Mouse (Mus musculus): ENCODE results near the gene Jun. TPM values are rescaled to one million over a fixed set of nuclear protein-coding genes. Genes with fewer than 3 reads are reported as not detected.

The Jun gene
- total RNA-seq, 1 experiment from 2014 or later = 467 TPM

DNA sequence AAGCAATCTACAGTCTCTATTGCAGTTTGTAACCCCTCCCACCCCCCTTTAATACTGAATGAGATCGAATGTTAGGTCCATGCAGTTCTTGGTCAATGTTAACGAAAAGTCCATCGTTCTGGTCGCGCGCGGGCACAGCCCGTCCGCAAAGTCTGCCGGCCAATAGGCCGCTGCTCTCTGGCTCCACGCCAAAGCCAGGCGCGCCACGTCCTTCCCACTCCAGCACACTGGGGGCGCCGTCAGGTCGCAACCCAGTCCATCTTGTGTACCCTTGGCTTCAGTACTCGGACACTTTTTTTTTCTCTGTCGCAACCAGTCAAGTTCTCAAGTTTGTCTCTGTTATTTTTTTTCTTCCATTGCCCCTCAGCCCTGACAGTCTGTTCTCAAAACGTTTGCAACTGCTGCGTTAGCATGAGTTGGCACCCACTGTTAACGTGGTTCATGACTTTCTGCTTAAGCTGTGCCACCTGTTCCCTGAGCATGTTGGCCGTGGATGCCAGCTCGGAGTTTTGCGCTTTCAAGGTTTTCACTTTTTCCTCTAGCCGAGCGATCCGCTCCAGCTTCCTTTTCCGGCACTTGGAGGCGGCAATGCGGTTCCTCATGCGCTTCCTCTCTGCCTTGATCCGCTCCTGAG lies 2.0 kb downstream of the Jun start:
- no peak for ATAC-seq (replicated peaks in 1 of 2; ENCODE audit: insufficient read depth in 1 of 2, low FRiP score in 2 of 2, low TSS enrichment in 1 of 2, low read depth in 1 of 2, poor library complexity in 2 of 2, severe bottlenecking in 2 of 2)

- no peak; a peak in 2 of 4 replicates for ATAC-seq (replicated peaks in 1 of 2; ENCODE audit: insufficient read depth in 1 of 2, low FRiP score in 2 of 2, low TSS enrichment in 1 of 2, low read depth in 1 of 2, poor library complexity in 2 of 2, severe bottlenecking in 2 of 2)
These were observed 2.9 kb downstream of the Jun start for GRCm38 (mm10) chr4:95049153-95049552.

DNA sequence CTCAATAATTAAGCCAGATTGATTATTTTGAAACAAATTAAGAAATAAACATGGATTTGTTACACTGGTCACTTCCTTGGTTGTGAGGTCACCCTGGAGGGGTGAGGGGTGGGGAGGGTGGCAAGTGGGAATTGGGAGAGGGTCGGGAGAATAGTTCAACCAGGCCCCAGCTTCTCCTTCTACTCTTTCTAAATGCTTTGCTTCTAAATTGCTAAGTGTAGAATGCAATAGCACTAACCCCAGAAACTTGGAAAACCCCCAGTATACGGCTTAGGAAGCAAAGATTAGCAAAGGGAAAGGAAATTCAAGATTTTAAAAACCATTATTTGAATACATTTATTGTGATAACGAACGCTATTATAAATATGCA lies 3.3 kb downstream of the Jun start:
- ATAC-seq (replicated peaks in 1 of 2; ENCODE audit: insufficient read depth in 1 of 2, low FRiP score in 2 of 2, low TSS enrichment in 1 of 2, low read depth in 1 of 2, poor library complexity in 2 of 2, severe bottlenecking in 2 of 2) = no peak; a peak in 1 of 4 replicates

GRCm38 (mm10) chr4:95048021-95048730 lies 3.8 kb downstream of the Jun start:
- no peak; a peak in 1 of 4 replicates for ATAC-seq (replicated peaks in 1 of 2; ENCODE audit: insufficient read depth in 1 of 2, low FRiP score in 2 of 2, low TSS enrichment in 1 of 2, low read depth in 1 of 2, poor library complexity in 2 of 2, severe bottlenecking in 2 of 2)

- no peak for ATAC-seq (replicated peaks in 1 of 2; ENCODE audit: insufficient read depth in 1 of 2, low FRiP score in 2 of 2, low TSS enrichment in 1 of 2, low read depth in 1 of 2, poor library complexity in 2 of 2, severe bottlenecking in 2 of 2)
These were observed 6.9 kb downstream of the Jun start for GRCm38 (mm10) chr4:95045133-95045532.

DNA sequence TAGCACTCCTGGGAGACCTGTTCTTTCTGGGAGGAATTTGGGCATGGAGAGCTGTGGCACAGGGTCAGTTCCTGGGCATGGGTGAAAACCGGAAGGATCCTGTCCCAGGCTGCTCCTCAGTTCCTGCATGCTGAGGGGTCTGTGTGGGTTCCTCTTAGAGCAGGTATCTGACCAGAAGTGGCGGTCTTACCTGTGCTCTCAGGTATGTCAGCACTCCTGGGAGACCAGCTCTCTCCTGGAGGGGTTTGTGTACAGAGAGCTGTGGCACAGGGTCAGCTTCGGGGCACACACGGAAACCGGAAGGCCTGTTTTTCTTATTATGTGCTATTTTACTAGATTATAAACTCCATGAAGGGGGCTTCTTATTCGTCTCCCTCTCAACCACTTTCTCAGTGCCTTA lies 7.3 kb downstream of the Jun start:
- no peak for ATAC-seq (replicated peaks in 1 of 2; ENCODE audit: insufficient read depth in 1 of 2, low FRiP score in 2 of 2, low TSS enrichment in 1 of 2, low read depth in 1 of 2, poor library complexity in 2 of 2, severe bottlenecking in 2 of 2)

- ATAC-seq (replicated peaks in 1 of 2; ENCODE audit: insufficient read depth in 1 of 2, low FRiP score in 2 of 2, low TSS enrichment in 1 of 2, low read depth in 1 of 2, poor library complexity in 2 of 2, severe bottlenecking in 2 of 2) = no peak
These were observed 14.0 kb downstream of the Jun start for GRCm38 (mm10) chr4:95038024-95038423.

- no peak for ATAC-seq (replicated peaks in 1 of 2; ENCODE audit: insufficient read depth in 1 of 2, low FRiP score in 2 of 2, low TSS enrichment in 1 of 2, low read depth in 1 of 2, poor library complexity in 2 of 2, severe bottlenecking in 2 of 2)
These were observed 20.9 kb downstream of the Jun start for GRCm38 (mm10) chr4:95031158-95031557.

DNA sequence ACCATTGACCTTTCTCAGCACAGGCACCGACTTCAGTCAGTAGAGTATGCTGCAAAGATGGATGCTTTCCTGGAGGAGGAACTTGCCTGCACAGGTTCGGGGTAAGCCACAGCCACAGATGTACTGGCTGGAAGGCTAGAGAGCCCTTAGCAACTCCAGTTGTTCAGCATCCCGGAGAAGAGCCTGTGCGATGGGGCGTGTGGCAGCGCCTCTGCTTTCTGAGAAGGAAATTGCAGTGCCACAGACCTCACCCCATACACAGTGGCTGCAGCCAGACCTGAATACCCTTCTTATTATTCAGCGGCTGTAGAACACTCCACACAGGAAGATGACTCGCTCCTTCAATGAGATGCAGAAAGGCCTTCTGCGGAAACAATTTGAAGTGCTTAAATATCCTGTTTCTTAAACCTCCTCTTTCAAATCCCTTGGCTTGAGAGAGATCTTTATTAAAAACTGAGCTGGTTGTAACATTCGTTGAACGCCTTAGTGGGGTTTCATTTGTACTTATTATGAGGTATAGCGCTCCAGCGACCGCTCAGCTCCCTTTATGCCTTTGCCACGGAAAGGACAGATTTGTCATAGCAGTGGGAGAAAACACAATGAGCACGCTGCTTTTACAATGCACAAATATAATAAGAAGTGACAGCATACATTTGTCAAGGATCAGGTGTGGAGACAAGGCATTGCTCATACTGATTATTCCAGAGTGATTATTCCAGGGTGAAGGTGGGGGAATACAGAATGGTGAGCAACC lies 26.0 kb downstream of the Jun start:
- peak; percentile 48 to 56; a peak in 3 of 4 replicates for ATAC-seq (replicated peaks in 1 of 2; ENCODE audit: insufficient read depth in 1 of 2, low FRiP score in 2 of 2, low TSS enrichment in 1 of 2, low read depth in 1 of 2, poor library complexity in 2 of 2, severe bottlenecking in 2 of 2)

DNA sequence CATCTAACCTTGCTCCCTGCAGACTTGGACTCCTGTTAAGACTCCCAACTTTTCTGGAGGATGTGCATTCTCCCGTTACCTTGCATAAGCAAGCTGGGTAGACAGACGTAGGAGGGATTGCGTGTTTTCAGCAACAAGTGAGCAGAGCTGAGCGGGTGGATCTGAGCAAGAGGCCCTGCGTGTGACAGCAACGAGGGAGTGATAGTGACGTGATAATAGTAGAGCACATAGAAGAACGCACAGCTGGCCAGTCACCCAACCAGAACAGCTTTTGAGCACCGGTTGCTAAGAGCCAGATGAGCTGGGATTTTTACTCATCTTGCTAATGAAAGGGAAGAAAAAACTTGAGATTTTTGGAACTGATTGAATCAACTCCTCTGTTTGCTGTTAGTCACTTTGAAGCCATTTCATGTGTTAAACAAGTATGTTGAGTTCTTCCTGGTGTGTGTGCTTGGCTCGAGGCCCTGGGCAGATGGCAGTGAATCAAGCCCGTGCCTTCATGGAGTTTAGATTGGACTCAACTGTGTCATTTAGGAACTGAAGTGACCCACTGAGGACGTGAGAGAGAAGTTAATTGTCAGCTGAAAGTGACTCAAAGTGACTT lies 28.6 kb downstream of the Jun start:
- no peak for ATAC-seq (replicated peaks in 1 of 2; ENCODE audit: insufficient read depth in 1 of 2, low FRiP score in 2 of 2, low TSS enrichment in 1 of 2, low read depth in 1 of 2, poor library complexity in 2 of 2, severe bottlenecking in 2 of 2)

- ATAC-seq (replicated peaks in 1 of 2; ENCODE audit: insufficient read depth in 1 of 2, low FRiP score in 2 of 2, low TSS enrichment in 1 of 2, low read depth in 1 of 2, poor library complexity in 2 of 2, severe bottlenecking in 2 of 2) = no peak
These were observed 30.1 kb downstream of the Jun start for GRCm38 (mm10) chr4:95021649-95022637.

DNA sequence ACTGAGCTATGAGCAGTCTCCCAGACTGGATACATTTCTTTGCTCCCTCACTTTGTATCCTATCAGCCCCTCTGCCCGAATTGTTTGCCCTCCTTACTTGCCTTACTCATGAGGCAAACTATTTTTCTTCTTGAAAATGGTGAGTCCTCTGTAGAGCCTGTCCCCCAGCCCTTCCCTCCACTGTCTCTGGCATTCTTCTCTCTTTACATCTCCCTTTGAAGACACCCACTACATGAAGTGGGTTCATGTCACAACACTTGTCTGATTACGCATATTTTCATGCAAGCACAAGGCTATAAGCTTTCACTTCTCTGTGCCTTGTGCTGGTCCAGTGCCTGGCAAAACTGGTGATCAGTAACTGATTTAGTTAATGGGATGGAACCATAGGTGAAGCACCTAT lies 31.8 kb downstream of the Jun start:
- no peak for ATAC-seq (replicated peaks in 1 of 2; ENCODE audit: insufficient read depth in 1 of 2, low FRiP score in 2 of 2, low TSS enrichment in 1 of 2, low read depth in 1 of 2, poor library complexity in 2 of 2, severe bottlenecking in 2 of 2)

DNA sequence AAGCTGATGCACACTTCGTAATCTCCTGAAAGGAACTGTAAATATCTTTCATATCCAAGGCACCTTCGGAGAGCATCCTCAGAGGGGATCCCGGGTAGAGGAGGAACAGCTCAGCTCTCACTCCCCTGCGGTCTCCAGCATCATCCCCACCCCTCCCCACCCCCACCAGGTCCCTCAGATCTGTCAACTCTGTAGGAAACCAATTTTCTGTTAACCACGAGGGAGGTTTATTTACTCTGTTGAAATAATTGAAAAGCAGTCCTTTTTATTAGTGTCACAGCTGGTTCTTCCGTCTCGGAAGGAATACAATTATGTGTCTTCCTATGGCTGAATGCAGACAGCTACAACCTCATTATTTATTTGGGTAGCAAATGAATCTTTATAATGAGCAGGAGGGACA lies 33.8 kb downstream of the Jun start:
- ATAC-seq (replicated peaks in 1 of 2; ENCODE audit: insufficient read depth in 1 of 2, low FRiP score in 2 of 2, low TSS enrichment in 1 of 2, low read depth in 1 of 2, poor library complexity in 2 of 2, severe bottlenecking in 2 of 2) = no peak

- ATAC-seq (replicated peaks in 1 of 2; ENCODE audit: insufficient read depth in 1 of 2, low FRiP score in 2 of 2, low TSS enrichment in 1 of 2, low read depth in 1 of 2, poor library complexity in 2 of 2, severe bottlenecking in 2 of 2) = no peak
These were observed 39.3 kb downstream of the Jun start for GRCm38 (mm10) chr4:95012706-95013105.

GRCm38 (mm10) chr4:95012256-95012655 lies 39.8 kb downstream of the Jun start:
- no peak for ATAC-seq (replicated peaks in 1 of 2; ENCODE audit: insufficient read depth in 1 of 2, low FRiP score in 2 of 2, low TSS enrichment in 1 of 2, low read depth in 1 of 2, poor library complexity in 2 of 2, severe bottlenecking in 2 of 2)

DNA sequence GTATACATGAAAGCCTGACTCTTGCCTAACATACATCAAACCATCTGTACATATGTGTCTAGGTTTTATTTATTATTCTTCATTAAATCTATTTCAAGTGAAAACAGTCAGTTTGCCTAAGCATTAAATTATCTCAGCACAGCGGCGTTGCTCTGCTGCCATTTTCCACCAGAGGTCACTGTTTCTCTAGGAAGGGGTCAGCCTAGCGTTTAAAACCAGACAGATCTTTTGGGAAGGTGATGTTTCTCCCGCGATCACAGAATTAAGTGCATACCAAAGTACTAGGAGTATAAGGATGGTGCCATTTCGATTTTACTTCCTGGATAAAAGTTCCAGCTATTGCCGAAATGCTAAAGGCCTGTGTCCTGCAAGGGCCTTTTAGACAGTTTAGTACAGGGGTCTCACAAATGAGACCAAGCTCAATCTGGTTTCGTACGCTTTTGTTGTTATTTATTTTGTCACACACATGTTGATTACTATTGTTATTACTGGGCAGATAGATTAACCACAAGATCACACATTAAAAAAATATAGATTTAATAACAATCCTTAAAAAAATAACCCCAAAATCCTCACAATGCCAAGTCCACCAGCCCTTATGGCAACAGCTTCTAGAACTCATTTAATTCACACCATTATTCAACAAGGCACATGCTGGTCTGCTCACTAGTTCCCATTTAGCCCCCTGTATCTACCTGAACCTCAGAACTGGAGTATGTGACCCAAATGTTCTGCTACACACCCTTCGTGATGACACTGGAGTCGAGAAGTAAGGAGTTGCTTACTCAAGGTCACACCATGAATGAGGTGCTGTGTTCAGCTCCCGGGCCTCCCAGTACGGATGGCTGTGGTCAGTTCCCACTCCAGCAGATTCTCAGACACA lies 43.6 kb downstream of the Jun start:
- peak; percentile 67 to 85; a peak in 3 of 4 replicates for ATAC-seq (replicated peaks in 1 of 2; ENCODE audit: insufficient read depth in 1 of 2, low FRiP score in 2 of 2, low TSS enrichment in 1 of 2, low read depth in 1 of 2, poor library complexity in 2 of 2, severe bottlenecking in 2 of 2)

All from hematopoietic stem cell, adult 5-6 weeks (primary cell).